Mouse (Mus musculus) frontal cortex, adult (tissue): ENCODE results near the gene Syngr4.
A peak's percentile ranks its signal among the peaks of the same experiment; 100 is the strongest.
"Not testable (repeated sequence)": the region's sequence is repeated elsewhere in the genome, so short reads cannot be mapped to it uniquely, and the experiment has no call there.

ENCODE experiments used
- ATAC-seq: cut with Nextera tagmentation; 2 replicates; pipeline ENCODE4 v1.9.2; 2017; ENCODE audit warnings: mild to moderate bottlenecking, moderate library complexity, mixed read lengths; ENCODE audit not compliant: low TSS enrichment

The Syngr4 gene

GRCm38 (mm10) chr7:45916056-45917003 lies 19.8 kb upstream of the Syngr4 start:
- peak; percentile 77 for ATAC-seq

- ATAC-seq = no peak
Measured at GRCm38 (mm10) chr7:45915011-45915410, 18.5 kb upstream of the Syngr4 start.

- ATAC-seq = no peak
Measured at GRCm38 (mm10) chr7:45914067-45914466, 17.6 kb upstream of the Syngr4 start.

GRCm38 (mm10) chr7:45909145-45909544 lies 12.6 kb upstream of the Syngr4 start:
- no peak for ATAC-seq

GRCm38 (mm10) chr7:45908384-45908783 lies 11.9 kb upstream of the Syngr4 start:
- no peak for ATAC-seq

- no peak for ATAC-seq
Measured at GRCm38 (mm10) chr7:45906622-45907021, 10.1 kb upstream of the Syngr4 start.

- ATAC-seq = no peak
Measured at GRCm38 (mm10) chr7:45902481-45903002, 6.0 kb upstream of the Syngr4 start.

- ATAC-seq = no peak
Measured at GRCm38 (mm10) chr7:45901562-45901961, 5.0 kb upstream of the Syngr4 start.

GRCm38 (mm10) chr7:45898125-45898524 lies 1.6 kb upstream of the Syngr4 start:
- not testable (repeated sequence) for ATAC-seq

GRCm38 (mm10) chr7:45897258-45897757 lies 794 bp upstream of the Syngr4 start:
- ATAC-seq = peak; percentile 66

GRCm38 (mm10) chr7:45895931-45896516 lies 490 bp downstream of the Syngr4 start:
- ATAC-seq = no peak

- no peak for ATAC-seq
Measured at GRCm38 (mm10) chr7:45892651-45893050, 3.9 kb downstream of the Syngr4 start.

- no peak for ATAC-seq
Measured at GRCm38 (mm10) chr7:45887246-45887645, 9.3 kb downstream of the Syngr4 start.

- no peak for ATAC-seq
Measured at GRCm38 (mm10) chr7:45881011-45881410, 15.5 kb downstream of the Syngr4 start.

GRCm38 (mm10) chr7:45880531-45880930 lies 16.0 kb downstream of the Syngr4 start:
- no peak for ATAC-seq

- ATAC-seq = not testable (repeated sequence)
Measured at GRCm38 (mm10) chr7:45878278-45878677, 18.2 kb downstream of the Syngr4 start, which contains the start of gene Grin2d. Gene Grin2d, minus strand, starts transcription at chr7:45878378.

GRCm38 (mm10) chr7:45876895-45877294 lies 19.6 kb downstream of the Syngr4 start:
- ATAC-seq = no peak

GRCm38 (mm10) chr7:45873061-45873947 lies 23.2 kb downstream of the Syngr4 start:
- ATAC-seq = peak; percentile 68

- peak; percentile 84 for ATAC-seq
Measured at GRCm38 (mm10) chr7:45872624-45873023, 23.9 kb downstream of the Syngr4 start, which contains the start of gene Kdelr1. Gene Kdelr1, plus strand, starts transcription at chr7:45872772.

GRCm38 (mm10) chr7:45870282-45871058 lies 26.0 kb downstream of the Syngr4 start:
- no peak for ATAC-seq

GRCm38 (mm10) chr7:45869787-45870186 lies 26.7 kb downstream of the Syngr4 start:
- ATAC-seq = no peak
